Comparison of ENCODE assay signal across 8 mouse cellular contexts in the genomic region with DNA sequence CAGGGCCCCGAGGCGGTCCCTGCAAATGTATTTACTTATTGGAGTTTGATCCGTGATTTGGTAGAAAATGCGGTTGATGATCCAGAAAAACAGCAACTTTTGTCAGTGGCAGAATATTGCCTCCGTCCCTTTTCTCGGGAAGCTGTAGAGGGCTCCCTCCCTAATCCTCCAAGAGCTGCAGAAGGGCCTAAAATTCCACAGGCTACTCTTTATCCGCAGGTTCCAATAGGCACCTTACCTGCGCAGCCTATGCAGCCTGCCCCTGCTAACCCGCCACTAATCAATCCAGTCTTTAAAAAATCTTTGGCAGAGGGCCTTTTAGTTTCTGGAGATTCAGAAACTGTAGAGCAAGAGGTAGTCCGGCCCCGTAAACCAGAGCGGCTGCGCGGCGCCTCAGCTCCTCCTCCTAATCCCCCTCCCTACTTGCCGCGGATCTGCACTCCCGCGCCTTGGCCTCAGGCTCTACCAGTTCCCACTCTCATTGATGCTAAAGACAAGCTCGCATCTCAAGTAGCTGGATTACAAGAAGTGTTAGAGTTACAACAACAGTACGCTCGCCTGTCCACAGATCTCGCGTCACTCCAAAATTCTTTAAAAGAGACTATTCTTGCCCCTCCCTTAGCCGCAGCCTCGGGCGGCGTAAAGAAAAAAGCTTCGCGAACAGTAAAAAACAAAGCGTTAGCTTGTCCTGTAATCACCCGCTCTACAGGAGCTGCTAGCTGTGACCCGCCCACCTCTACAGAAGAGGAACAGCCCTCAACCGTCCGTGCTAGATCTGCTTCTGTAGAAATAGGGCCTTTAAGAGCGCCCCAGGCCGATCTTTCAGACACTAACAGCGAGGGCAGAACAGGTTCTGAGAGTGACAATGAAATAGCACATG. TPM values are rescaled to one million over a fixed set of nuclear protein-coding genes. Genes with fewer than 3 reads are reported as not detected.
DNase-seq lines count a peak whose midpoint lies in the region; ATAC-seq lines count a peak whose summit lies in the region.

No protein-coding gene starts in this region.

- under 1% methylated on average over 38 of the region's 38 CpGs for WGBS in hindbrain, embryonic 13.5 days

- ATAC-seq in hindbrain, embryonic 13.5 days (ENCODE audit: low FRiP score): peak; percentile 94

- H3K9ac ChIP-seq in hindbrain, embryonic 13.5 days: peak overlapping the region; percentile 70

- H3K4me2 ChIP-seq in hindbrain, embryonic 13.5 days: peak overlapping the region; percentile 84

- no peaks in the 10 kb centered on the region for H3K36me3 ChIP-seq in hindbrain, embryonic 13.5 days

- DNase-seq in WW6 (ENCODE audit: low read depth, low spot score): peak; percentile 63
- peak; percentile 68 to 69 for DNase-seq in cerebellum, postnatal 14 days
- peak; percentile 14 to 26 for DNase-seq in frontal cortex, postnatal 25 days (ENCODE audit: low spot score in 2 of 2)
- DNase-seq in layer of hippocampus, postnatal 36 days: peak; percentile 59 to 63
- DNase-seq in lung, postnatal 4 days: peak; percentile 76 to 81
- peak; percentile 67 for DNase-seq in retina, embryonic 14.5 days (ENCODE audit: low spot score)
- peak; percentile 77 for DNase-seq in thymus, postnatal 4 days

- peak overlapping the region; percentile 80 for H3K27ac ChIP-seq in hindbrain, embryonic 13.5 days

- peak overlapping the region; percentile 47 for H3K4me3 ChIP-seq in hindbrain, embryonic 13.5 days

- H3K27me3 ChIP-seq in hindbrain, embryonic 13.5 days: 0 out of 2 replicates have a peak, but pooled peaks cover 2% of the 10 kb centered on the region

- no peaks in the 10 kb centered on the region for H3K9me3 ChIP-seq in hindbrain, embryonic 13.5 days

- peaks cover 20% of the 10 kb centered on the region for H3K4me1 ChIP-seq in hindbrain, embryonic 13.5 days (replicated peaks)

RNA-seq across cellular contexts. Expression of gene Gm14226, which starts 0.9 kb away (rescaled TPM):
- 0.16 and 0.44 TPM in 2 replicates for polyA plus RNA-seq in hindbrain, embryonic 13.5 days (2015; fragmentation: Nextera tagmentation; extraction: Ambion mirVana)
- total RNA-seq in layer of hippocampus, postnatal 36 days (2021): under 1 TPM; 0.27 to 0.30 TPM

RNA-seq across cellular contexts. Expression of gene Ahcy, which starts 55.3 kb away (rescaled TPM):
- polyA plus RNA-seq in hindbrain, embryonic 13.5 days (2015; fragmentation: Nextera tagmentation; extraction: Ambion mirVana): 36.0 and 37.1 TPM in 2 replicates
- total RNA-seq in layer of hippocampus, postnatal 36 days (2021): 10 to 100 TPM; 15.3 to 15.5 TPM

Comparison
In these comparisons a context has a peak if more than half of its experiments do, and no peak if none do; other contexts are left out.
1. Peak in every context shown above with its lines: DNase-seq, ATAC-seq, H3K4me3 ChIP-seq and H3K27ac ChIP-seq.
2. DNase-seq: peak in every context shown above with its lines; median percentile 78 in lung, postnatal 4 days; 77 in thymus, postnatal 4 days; 68 in cerebellum, postnatal 14 days; 67 in retina, embryonic 14.5 days; 63 in WW6; 61 in layer of hippocampus, postnatal 36 days; 20 in frontal cortex, postnatal 25 days.